ENCODE assay signal across 21 mouse cellular contexts in genomic region chr10:123364628-123365027, GRCm38 (mm10).
A peak's percentile ranks its signal among the peaks of the same experiment; 100 is the strongest.
DNase-seq lines count a peak whose midpoint lies in the region.
"Had no signal": no experiment of that assay in that cellular context is flagged by ENCODE, and none has a peak within 500 bp of the region (broad histone marks: within the 10 kb centered on the region; RNA-seq: fewer than 3 reads in every experiment).

No protein-coding gene starts in this region.

- intact Hi-C loops in left cerebral cortex, postnatal 14 days (cut with DNase I): no loop called here
- intact Hi-C loops in left cerebral cortex, postnatal 4 days (cut with DNase I): no loop called here

- DNase-seq in frontal cortex, postnatal 36 days (ENCODE audit: low spot score in 2 of 2): peak; percentile 30 to 35
- no peak for DNase-seq in frontal cortex, postnatal 14 days (ENCODE audit: low spot score in 2 of 2)
- DNase-seq in left cerebral cortex, postnatal 14 days (ENCODE audit: low spot score in 2 of 2): peak; percentile 40 to 64
- no peak for DNase-seq in left cerebral cortex, postnatal 4 days
- peak; percentile 44 to 56 for DNase-seq in right cerebral cortex, postnatal 10 days (ENCODE audit: low spot score in 2 of 2)
- no peak for DNase-seq in adrenal gland, postnatal 4 days (ENCODE audit: low spot score in 2 of 2)
- no peak for DNase-seq in T-cell, adult 2 months (ENCODE audit: low spot score)
- DNase-seq: adrenal gland, postnatal 14 days; cerebellum, adult 18-20 months; cerebellum, postnatal 25 days; forebrain, postnatal 0 days; gastrocnemius, adult 2 months; gastrocnemius, postnatal 36 days; heart, adult 18-20 months; heart, postnatal 10 days; kidney, adult 18-20 months; kidney, postnatal 25 days; liver, postnatal 0 days; lung, postnatal 36 days; thymus, adult 18-20 months; thymus, postnatal 36 days had no signal

Comparison
In these comparisons a context has a peak if more than half of its experiments do, and no peak if none do; other contexts are left out.
1. DNase-seq: peak in frontal cortex, postnatal 36 days (2 of 2), left cerebral cortex, postnatal 14 days (2 of 2) and right cerebral cortex, postnatal 10 days (2 of 2); none in frontal cortex, postnatal 14 days (0 of 2), left cerebral cortex, postnatal 4 days (single experiment), adrenal gland, postnatal 4 days (0 of 2) and T-cell, adult 2 months (single experiment).